Mouse (Mus musculus) intestine, embryonic 14.5 days (tissue): ENCODE results near the gene Gm38431. TPM values are rescaled to one million over a fixed set of nuclear protein-coding genes. Genes with fewer than 3 reads are reported as not detected.
A peak's percentile ranks its signal among the peaks of the same experiment; 100 is the strongest.

Source experiments
- ATAC-seq: fragments of 200-750 bp; cut with Nextera tagmentation; replicated peaks from 2 replicates; pipeline ENCODE4 v1.8.0; 2017; ENCODE audit warnings: low read depth, moderate number of reproducible peaks, moderate TSS enrichment, moderate library complexity; ENCODE audit not compliant: low FRiP score, low TSS enrichment
- DNase-seq: peaks from one replicate; pipeline ENCODE4 v3.0.0-alpha.2; 2018; ENCODE audit warnings: low spot score
- H3K27ac ChIP-seq: fragments of 300-500 bp; sonication (generic); 2 replicates; pipeline ENCODE4 v1.5.1; 2014; ENCODE audit warnings: low read depth, mild to moderate bottlenecking, control low read depth
- H3K27me3 ChIP-seq: fragments of 300-500 bp; sonication (generic); replicated peaks from 2 replicates; pipeline ENCODE4 v1.6.1; 2014; ENCODE audit warnings: low read length, control low read depth; ENCODE audit not compliant: control insufficient read depth, insufficient read depth
- H3K36me3 ChIP-seq: fragments of 300-500 bp; sonication (generic); 2 replicates; pipeline ENCODE4 v1.6.1; 2014; ENCODE audit warnings: low read length, control low read depth; ENCODE audit not compliant: control insufficient read depth, insufficient read depth
- H3K4me1 ChIP-seq: fragments of 300-500 bp; sonication (generic); replicated peaks from 2 replicates; pipeline ENCODE4 v1.6.1; 2014; ENCODE audit warnings: low read length, control low read depth, mixed read lengths; ENCODE audit not compliant: control insufficient read depth, insufficient read depth
- H3K4me2 ChIP-seq: fragments of 300-500 bp; sonication (generic); 2 replicates; pipeline ENCODE4 v1.6.1; 2014; ENCODE audit warnings: low read length
- H3K4me3 ChIP-seq: fragments of 300-500 bp; sonication (generic); 2 replicates; pipeline ENCODE4 v1.5.1; 2014; ENCODE audit warnings: low read depth, low read length, control low read depth, mixed read lengths
- H3K9ac ChIP-seq: fragments of 300-500 bp; sonication (generic); 2 replicates; pipeline ENCODE4 v1.6.1; 2014; ENCODE audit warnings: mild to moderate bottlenecking, low read length
- H3K9me3 ChIP-seq: fragments of 300-500 bp; sonication (generic); 2 replicates; pipeline ENCODE4 v1.6.1; 2016; ENCODE audit warnings: low read length, control low read depth; ENCODE audit not compliant: control insufficient read depth
- WGBS: fragments of 180-500 bp; shearing (Covaris S2); extraction: QIAGEN DNeasy Blood & Tissue Kit; methylation state at CpG from one replicate; pipeline ENCODE4 v1.1.7; 2014; 5-methylcytosine and 5-hydroxymethylcytosine counted together
- polyA plus RNA-seq: library from polyadenylated mRNA; unstranded; fragments of >200 nt; fragmentation: Nextera tagmentation; extraction: Ambion mirVana; gene quantifications from 2 replicates; pipeline ENCODE4 v1.2.1, GENCODE M21; 2014

The Gm38431 gene
- polyA plus RNA-seq: 2.2 and 3.7 TPM in 2 replicates

DNA sequence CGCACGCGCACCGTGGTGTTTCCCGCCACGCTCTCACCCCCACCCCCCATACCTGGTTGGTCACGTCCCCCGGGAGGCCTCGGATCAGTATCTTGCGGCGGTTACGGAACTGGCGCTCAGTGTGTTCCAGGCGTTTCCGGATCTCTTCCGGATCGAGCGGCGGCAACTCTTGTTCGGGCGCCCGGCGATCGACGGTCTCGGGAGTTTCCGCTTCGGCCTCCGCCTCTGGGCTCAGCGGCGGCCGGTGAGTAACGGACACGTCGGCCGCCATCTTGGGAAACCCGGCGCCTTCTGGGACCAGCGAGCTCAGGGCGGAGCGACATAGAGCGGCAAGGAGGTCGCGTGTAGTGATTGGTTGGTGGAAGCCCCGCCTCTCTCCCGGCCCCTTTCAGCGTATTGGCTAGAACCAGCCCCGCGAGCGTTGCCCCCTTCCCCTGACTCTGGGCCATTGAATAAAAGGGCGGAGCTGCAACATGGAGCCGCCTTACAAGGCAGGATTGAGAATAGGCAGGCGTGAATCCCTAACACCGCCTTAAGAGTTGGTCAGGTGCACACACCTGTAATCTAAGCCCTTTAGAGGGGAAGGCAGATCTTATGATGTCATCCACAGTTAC is at the start of gene Gm38431, which contains the start of gene Raver1:
Gm38431 (minus strand) TSS at position 291 of the 614 bp plus-strand sequence.
Raver1 (minus strand) TSS at position 302 of the 614 bp plus-strand sequence.
- ATAC-seq: peak; percentile 99
- H3K4me2 ChIP-seq: peak within 1 kb of the TSS; percentile 81
- peak within 1 kb of the TSS; percentile 87 for H3K4me3 ChIP-seq
- peaks cover 32% of the 10 kb centered on the region for H3K36me3 ChIP-seq
- peaks cover 12% of the 10 kb centered on the region for H3K4me1 ChIP-seq
- peak; percentile 95 for DNase-seq
- peak within 1 kb of the TSS; percentile 90 for H3K27ac ChIP-seq
- H3K27me3 ChIP-seq: no peaks in the 10 kb centered on the region
- peak within 1 kb of the TSS; percentile 81 for H3K9ac ChIP-seq
- WGBS: under 1% methylated on average over 54 of the region's 54 CpGs
- no peaks in the 10 kb centered on the region for H3K9me3 ChIP-seq

GRCm38 (mm10) chr9:21138386-21138785 is 46.6 kb upstream of the Gm38431 start:
- 76% methylated on average over 4 of the region's 4 CpGs for WGBS
- Histone ChIP-seq H3K9me3 (no peaks in the 10 kb centered on the region), H3K4me1 (no peaks in the 10 kb centered on the region), H3K27ac (no peak overlapping the region), H3K4me2 (no peak overlapping the region), H3K27me3 (no peaks in the 10 kb centered on the region), H3K9ac (no peak overlapping the region), H3K36me3 (peaks cover 61% of the 10 kb centered on the region), H3K4me3 (no peak overlapping the region)
- ATAC-seq (no peak), DNase-seq (no peak)

GRCm38 (mm10) chr9:21137229-21137628 is 45.4 kb upstream of the Gm38431 start:
- no peaks in the 10 kb centered on the region for H3K27me3 ChIP-seq
- ATAC-seq (peak; percentile 13; the same call in 1 of the 2 replicates), DNase-seq (peak; percentile 82)
- H3K4me2 ChIP-seq: no peak overlapping the region
- no peak overlapping the region for H3K27ac ChIP-seq
- peaks cover 49% of the 10 kb centered on the region for H3K36me3 ChIP-seq
- no peaks in the 10 kb centered on the region for H3K9me3 ChIP-seq
- no peak overlapping the region for H3K4me3 ChIP-seq
- H3K4me1 ChIP-seq: no peaks in the 10 kb centered on the region
- 50% methylated on average over 3 of the region's 3 CpGs for WGBS
- no peak overlapping the region for H3K9ac ChIP-seq

GRCm38 (mm10) chr9:21136401-21136800 is 44.6 kb upstream of the Gm38431 start:
- 79% methylated on average over 6 of the region's 6 CpGs for WGBS
- H3K4me1 ChIP-seq: no peaks in the 10 kb centered on the region
- ATAC-seq: no peak
- no peak overlapping the region for H3K4me2 ChIP-seq
- H3K27ac ChIP-seq: no peak overlapping the region
- no peak for DNase-seq
- H3K27me3 ChIP-seq: no peaks in the 10 kb centered on the region
- H3K4me3 ChIP-seq: no peak overlapping the region
- no peaks in the 10 kb centered on the region for H3K9me3 ChIP-seq
- H3K9ac ChIP-seq: no peak overlapping the region
- peaks cover 41% of the 10 kb centered on the region for H3K36me3 ChIP-seq

- Histone ChIP-seq H3K4me3 (no peak overlapping the region), H3K4me2 (no peak overlapping the region), H3K27me3 (no peaks in the 10 kb centered on the region), H3K9me3 (no peaks in the 10 kb centered on the region), H3K36me3 (peaks cover 37% of the 10 kb centered on the region), H3K9ac (no peak overlapping the region), H3K4me1 (no peaks in the 10 kb centered on the region), H3K27ac (no peak overlapping the region)
- DNase-seq: no peak
- no peak for ATAC-seq
- WGBS: 68% methylated on average over 1 of the region's 1 CpGs
Observed at GRCm38 (mm10) chr9:21135941-21136381, 44.2 kb upstream of the Gm38431 start.

- ATAC-seq (no peak), DNase-seq (no peak)
- Histone ChIP-seq H3K4me3 (no peak overlapping the region), H3K9ac (no peak overlapping the region), H3K27me3 (no peaks in the 10 kb centered on the region), H3K4me2 (no peak overlapping the region), H3K27ac (no peak overlapping the region), H3K9me3 (no peaks in the 10 kb centered on the region), H3K36me3 (peaks cover 31% of the 10 kb centered on the region), H3K4me1 (no peaks in the 10 kb centered on the region)
- WGBS: 77% methylated on average over 4 of the region's 4 CpGs
Observed at GRCm38 (mm10) chr9:21135329-21135890, 43.6 kb upstream of the Gm38431 start.

DNA sequence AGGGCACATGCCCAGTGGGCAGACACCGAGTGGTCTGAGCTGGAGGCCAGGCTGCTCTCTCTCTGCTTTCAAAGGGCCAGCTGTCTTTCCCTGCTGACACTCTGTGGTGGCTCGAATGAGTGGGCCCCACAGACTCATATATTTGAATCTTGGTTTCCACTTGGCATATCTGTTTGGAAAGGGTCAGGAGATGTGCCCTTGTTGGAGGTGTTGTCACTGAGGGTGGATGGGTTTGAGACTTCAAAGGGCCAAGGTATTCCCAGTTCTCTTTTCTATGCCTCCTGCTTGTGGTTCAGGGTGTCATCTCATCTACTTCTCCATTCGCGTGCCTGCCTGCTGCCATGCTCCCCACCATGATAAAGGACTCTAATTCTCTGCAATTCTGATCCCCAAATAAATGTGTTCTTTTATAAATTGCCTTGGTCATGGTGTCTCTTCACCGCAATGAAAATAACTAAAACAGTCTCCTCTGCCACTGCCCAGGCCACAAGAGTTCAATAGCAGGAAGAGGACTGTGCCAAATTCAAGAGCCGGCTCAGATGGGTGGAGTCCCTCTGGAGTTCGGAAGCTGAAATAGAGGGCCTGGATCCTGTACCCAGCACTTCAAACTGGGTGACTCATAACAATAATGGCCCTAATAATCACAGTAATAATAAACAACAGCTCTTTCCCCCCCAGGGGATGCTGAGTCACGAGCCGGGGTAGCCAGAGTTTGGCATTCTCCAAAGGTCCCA is 43.0 kb upstream of the Gm38431 start:
- ATAC-seq (no peak), DNase-seq (no peak)
- no peaks in the 10 kb centered on the region for H3K27me3 ChIP-seq
- H3K4me2 ChIP-seq: no peak overlapping the region
- H3K27ac ChIP-seq: no peak overlapping the region
- no peak overlapping the region for H3K9ac ChIP-seq
- no peaks in the 10 kb centered on the region for H3K9me3 ChIP-seq
- 79% methylated on average over 9 of the region's 9 CpGs for WGBS
- peaks cover 25% of the 10 kb centered on the region for H3K36me3 ChIP-seq
- no peaks in the 10 kb centered on the region for H3K4me1 ChIP-seq
- H3K4me3 ChIP-seq: no peak overlapping the region

DNA sequence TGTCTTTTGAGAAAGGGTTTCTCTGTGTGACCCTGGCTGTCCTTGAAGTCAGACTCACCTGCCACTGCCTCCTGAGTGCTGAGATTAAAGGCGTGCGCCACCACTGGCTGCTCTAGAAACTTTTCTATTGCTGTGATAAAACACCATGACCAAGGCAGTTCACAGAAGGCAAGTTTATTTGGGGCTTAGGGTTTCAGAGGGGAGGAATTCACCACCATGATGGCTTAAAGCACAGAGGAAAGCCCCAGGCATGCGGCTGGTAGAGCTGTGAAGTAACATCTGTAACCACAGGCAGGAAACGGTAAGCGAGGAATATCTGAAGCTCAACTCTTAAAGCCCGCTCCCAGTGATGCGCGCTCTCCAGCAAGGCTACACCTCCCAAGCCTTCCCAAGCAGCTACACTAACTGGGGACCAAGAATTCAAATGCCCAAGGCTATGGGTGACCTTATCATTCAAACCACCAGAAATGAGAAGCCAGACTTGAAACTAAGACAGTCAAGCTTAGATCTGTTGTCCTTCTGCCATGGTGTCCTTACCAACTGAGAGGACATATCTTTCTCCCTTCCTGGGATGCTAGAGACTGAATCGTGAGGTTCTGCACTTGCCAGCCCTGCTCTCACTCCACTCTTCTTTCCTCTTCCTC is 41.4 kb upstream of the Gm38431 start:
- WGBS: 77% methylated on average over 9 of the region's 9 CpGs
- Histone ChIP-seq H3K4me3 (no peak overlapping the region), H3K36me3 (peaks cover 9% of the 10 kb centered on the region), H3K4me2 (no peak overlapping the region), H3K27ac (no peak overlapping the region), H3K27me3 (no peaks in the 10 kb centered on the region), H3K9ac (no peak overlapping the region), H3K4me1 (no peaks in the 10 kb centered on the region), H3K9me3 (no peaks in the 10 kb centered on the region)
- DNase-seq: no peak
- no peak for ATAC-seq
